Mouse (Mus musculus) embryonic fibroblast, embryonic 13.5 days (primary cell): ENCODE data around the gene Spata19. TPM values are rescaled to one million over a fixed set of nuclear protein-coding genes. Genes with fewer than 3 reads are reported as not detected.

Source experiments
- H3K27ac ChIP-seq: 2 replicates; pipeline ENCODE4 v1.5.1; 2012; ENCODE audit warnings: low read length, control low read depth, inconsistent platforms; ENCODE audit not compliant: insufficient read depth
- H3K4me1 ChIP-seq: 2 replicates; pipeline ENCODE4 v1.6.1; 2011; ENCODE audit warnings: low read length; ENCODE audit not compliant: control insufficient read depth, insufficient read depth
- H3K4me3 ChIP-seq: 2 replicates; pipeline ENCODE4 v1.5.1; 2011; ENCODE audit warnings: mild to moderate bottlenecking, control low read depth, low read length; ENCODE audit not compliant: insufficient read depth
- CTCF ChIP-seq: IDR thresholded peaks from 2 replicates; pipeline ENCODE4 v1.5.1; 2011; ENCODE audit warnings: mild to moderate bottlenecking, control low read depth, low read length, moderate library complexity, borderline replicate concordance; ENCODE audit not compliant: insufficient read depth
- POLR2A ChIP-seq: IDR thresholded peaks from 2 replicates; pipeline ENCODE4 v1.6.1; 2011; ENCODE audit warnings: low read depth, mild to moderate bottlenecking, control low read depth, low read length, moderate library complexity
- polyA plus RNA-seq: library from polyadenylated mRNA; stranded (reverse); fragments of >200 nt; gene quantifications from 2 replicates; pipeline ENCODE4 v1.2.4, GENCODE M21; 2011; ENCODE audit warnings: low read depth; ENCODE audit not compliant: missing spikeins, insufficient read length

Spata19 gene
- not detected in 2 replicates for polyA plus RNA-seq

DNA sequence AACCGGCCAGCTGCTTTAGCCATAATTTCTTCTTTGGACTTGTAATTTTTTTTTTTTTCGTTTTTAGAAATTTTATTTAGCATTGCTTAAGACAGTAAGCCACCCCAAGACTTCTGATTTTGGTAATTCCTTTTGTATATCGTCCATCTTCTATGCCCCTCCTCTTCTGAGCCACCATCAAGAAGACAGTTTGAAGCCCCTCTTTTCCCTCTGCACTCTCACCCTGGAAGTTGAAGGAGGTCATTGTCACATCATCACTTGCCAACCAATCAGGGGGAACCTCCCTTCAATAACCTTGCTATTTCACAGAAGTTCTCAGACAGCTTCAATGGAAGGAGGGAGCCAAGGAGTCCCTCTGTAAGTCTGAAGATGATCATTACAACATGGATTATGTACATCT lies at the start of gene Spata19:
Gene Spata19, plus strand, starts transcription at position 301 of the 400 bp plus-strand sequence.
- H3K4me1 ChIP-seq, result no peaks in the 10 kb centered on the region
- no peak within 1 kb of the TSS for H3K4me3 ChIP-seq
- no peak for TF ChIP-seq POLR2A
- TF ChIP-seq CTCF, result no peak
- H3K27ac ChIP-seq, result no peak within 1 kb of the TSS

DNA sequence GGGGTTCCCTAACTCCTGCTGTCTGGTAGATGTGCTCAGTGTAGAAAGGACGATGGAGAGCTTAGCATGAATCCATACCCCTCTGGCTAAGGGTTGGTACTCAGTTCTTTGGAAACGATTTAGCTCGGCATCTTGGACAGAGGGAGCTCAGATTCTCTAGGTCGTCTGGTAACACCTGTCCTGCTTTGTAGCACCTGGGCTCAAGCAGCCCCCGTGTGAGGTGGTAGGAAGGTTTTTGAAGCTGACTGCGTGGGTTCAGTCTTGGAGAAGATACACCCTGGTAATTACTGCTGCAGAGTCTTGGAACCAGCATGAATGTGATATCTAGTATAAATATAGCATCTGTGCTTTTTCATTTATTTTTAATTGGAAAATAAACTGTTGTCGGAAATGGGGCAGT lies 43.5 kb upstream of the Spata19 start:
- no peaks in the 10 kb centered on the region for H3K4me1 ChIP-seq
- no peak overlapping the region for H3K4me3 ChIP-seq
- TF ChIP-seq POLR2A (no peak), CTCF (no peak)

DNA sequence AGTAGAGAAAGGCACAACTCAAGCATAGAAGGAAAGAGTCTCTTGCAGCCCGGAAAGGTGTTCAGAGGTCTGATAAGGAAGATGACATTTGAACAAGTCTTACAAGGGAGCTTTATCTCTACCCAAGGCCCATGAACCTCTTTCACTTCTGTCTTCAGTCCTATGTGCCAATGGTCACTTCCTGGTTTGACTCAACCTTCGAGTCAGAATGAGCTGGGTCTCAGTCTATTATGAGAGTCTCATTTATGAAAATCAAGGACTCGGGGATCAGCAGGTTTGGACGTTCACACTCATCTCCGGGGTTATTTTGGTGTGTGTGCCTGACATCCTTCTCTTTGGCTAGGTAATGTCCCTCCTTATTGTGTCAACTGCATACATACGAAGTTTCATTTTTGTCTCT lies 38.7 kb upstream of the Spata19 start:
- Histone ChIP-seq H3K27ac (no peak overlapping the region), H3K4me3 (no peak overlapping the region), H3K4me1 (no peaks in the 10 kb centered on the region)
- TF ChIP-seq POLR2A, result no peak
- no peak for TF ChIP-seq CTCF

More for the DNA sequence above, 43.5 kb upstream of the Spata19 start:
- H3K27ac ChIP-seq, result no peak overlapping the region

DNA sequence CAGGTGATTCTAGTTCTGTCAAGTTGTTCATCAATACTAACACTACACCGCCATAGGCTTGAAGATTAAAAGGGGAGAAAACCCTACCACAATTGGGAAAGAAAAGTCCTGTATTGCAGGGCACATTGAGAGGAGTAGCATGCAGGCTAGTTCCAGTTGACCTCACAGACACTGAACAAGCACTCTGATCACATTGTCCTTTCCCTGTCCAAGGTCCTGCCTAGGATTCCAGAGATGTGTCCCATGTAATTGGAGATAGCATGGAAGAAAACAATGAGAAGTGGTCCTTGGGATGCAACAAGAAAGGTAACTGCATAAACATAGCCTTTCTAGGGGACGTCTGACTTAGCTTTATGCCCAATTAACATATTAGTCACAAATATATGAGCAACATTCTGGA lies 29.4 kb upstream of the Spata19 start:
- Histone ChIP-seq H3K27ac (no peak overlapping the region), H3K4me1 (no peaks in the 10 kb centered on the region), H3K4me3 (no peak overlapping the region)
- no peak for TF ChIP-seq POLR2A
- TF ChIP-seq CTCF, result no peak

DNA sequence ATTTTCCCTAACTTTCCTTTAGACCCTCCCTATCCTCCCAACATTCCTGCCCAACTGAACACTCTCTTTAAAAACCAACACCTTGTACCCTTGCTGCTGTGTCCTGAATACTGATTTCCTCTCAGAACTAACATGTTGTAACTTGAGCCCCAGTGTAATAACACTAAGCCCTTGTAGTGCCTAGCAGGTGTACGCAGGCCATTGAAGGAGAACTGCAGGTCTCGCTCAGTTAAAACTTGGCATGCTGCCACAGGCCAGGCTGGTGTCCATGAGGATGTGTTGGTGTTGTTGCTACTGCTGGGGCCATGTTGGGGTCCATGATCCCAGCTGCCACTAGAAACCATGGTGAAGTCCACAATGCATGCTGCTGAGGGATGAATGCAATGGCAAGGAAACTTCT lies 27.5 kb upstream of the Spata19 start:
- Histone ChIP-seq H3K4me1 (no peaks in the 10 kb centered on the region), H3K27ac (no peak overlapping the region), H3K4me3 (no peak overlapping the region)
- TF ChIP-seq CTCF, result no peak
- no peak for TF ChIP-seq POLR2A

DNA sequence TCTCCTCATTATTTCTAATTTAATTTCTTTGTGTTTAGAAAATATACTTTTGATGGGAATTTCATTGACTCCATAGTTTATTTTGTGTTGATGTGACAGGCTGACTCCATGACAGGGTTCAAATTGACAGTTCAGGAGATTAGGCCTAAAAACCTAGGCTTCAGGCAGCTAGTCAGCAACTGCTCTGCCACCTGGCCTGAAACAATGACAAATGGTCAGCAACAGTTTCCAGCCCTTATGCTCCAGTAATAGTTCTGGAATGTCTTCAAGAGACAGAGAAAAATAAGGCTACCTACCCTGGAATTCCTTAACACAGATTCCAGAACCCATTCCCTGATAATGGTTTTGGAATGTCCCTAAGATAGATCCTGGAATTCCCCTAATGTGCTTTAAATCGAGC lies 20.9 kb upstream of the Spata19 start:
- no peak for TF ChIP-seq POLR2A
- TF ChIP-seq CTCF, result no peak
- Histone ChIP-seq H3K4me3 (no peak overlapping the region), H3K4me1 (no peaks in the 10 kb centered on the region), H3K27ac (no peak overlapping the region)

DNA sequence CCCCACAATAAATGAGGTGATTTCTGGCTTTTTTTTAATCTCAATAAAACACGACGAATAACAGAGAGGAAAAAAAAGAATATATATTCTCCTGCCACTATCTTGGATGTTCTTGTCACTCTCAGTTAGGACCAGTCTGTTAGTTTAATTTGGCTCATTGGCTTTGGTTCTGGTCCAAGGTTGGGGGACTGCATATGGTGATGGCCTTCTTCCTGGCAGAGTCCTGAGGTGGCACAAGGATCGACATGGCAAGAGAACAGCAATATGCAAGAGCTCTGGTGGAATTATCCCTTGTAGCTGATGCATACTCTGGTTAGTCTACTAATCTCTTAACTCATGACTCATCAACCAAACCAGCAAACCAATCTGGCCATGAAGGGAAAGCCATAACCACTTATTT lies 9.6 kb upstream of the Spata19 start:
- Histone ChIP-seq H3K27ac (no peak overlapping the region), H3K4me3 (no peak overlapping the region), H3K4me1 (no peaks in the 10 kb centered on the region)
- TF ChIP-seq POLR2A (no peak), CTCF (no peak)

DNA sequence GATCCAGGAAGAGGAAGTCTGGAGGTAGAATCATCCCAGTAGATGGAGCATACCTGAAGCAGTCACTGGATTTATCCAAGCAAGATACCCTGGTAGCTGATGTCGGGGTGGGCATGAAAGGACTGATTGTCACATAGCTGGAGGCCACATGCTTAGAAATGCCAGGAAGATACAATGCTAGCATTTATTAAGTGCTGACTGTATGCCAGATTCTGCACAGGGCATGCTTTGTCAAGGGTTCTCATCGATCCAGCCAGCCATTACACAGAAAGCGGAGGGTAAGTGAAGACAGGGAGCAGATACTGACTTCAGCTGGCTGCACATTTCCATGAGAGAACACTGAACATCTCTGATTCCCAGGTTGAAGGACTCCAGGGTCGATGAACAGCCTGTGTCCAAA lies 4.6 kb downstream of the Spata19 start:
- no peaks in the 10 kb centered on the region for H3K4me1 ChIP-seq
- no peak overlapping the region for H3K27ac ChIP-seq
- no peak overlapping the region for H3K4me3 ChIP-seq
- TF ChIP-seq POLR2A (no peak), CTCF (no peak)

DNA sequence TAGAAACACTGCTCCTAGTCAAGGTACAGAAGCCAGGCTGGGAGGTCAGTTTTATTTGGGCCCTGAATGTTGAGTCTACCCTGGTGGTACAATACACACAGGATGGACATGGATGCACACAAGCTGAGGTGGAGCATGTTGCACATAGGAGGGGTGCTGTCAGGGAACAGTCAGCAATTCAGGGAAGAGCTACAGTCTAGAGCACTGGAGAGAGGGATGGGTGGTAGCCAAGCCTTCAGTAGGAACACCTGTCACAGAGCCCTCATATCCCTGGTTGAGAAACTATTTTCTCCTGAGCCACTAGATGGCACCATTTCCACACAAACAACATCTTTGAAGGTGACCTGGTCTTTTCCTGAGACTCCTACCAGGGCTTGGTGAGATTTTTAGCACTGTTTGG lies 13.1 kb downstream of the Spata19 start:
- Histone ChIP-seq H3K4me1 (no peaks in the 10 kb centered on the region), H3K4me3 (no peak overlapping the region), H3K27ac (no peak overlapping the region)
- TF ChIP-seq CTCF (0 out of 2 replicates have a peak, but pooled peaks have one; percentile 4), POLR2A (no peak)

DNA sequence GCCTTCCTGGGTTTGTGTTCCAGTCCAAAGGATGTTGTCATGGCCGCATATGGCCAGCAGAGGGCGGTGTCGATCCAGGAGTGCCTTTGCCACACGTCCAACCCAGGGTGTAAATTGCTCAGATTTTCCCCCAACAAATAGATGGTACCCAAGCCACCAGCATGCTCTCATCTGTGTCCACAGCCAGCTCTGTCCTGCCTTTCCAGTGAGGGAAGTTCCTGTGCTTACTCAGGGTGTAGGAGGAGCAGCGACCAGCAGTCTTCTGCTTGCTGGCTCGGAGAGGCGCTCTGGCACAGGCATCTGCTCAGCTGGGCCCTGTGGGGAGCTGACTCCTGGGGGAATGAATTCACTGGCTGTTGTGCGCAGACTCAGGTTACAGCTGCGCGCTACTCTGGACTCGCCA lies 17.5 kb downstream of the Spata19 start:
- Histone ChIP-seq H3K4me1 (no peaks in the 10 kb centered on the region), H3K4me3 (no peak overlapping the region), H3K27ac (no peak overlapping the region)
- TF ChIP-seq CTCF (peak; percentile 98), POLR2A (no peak)

DNA sequence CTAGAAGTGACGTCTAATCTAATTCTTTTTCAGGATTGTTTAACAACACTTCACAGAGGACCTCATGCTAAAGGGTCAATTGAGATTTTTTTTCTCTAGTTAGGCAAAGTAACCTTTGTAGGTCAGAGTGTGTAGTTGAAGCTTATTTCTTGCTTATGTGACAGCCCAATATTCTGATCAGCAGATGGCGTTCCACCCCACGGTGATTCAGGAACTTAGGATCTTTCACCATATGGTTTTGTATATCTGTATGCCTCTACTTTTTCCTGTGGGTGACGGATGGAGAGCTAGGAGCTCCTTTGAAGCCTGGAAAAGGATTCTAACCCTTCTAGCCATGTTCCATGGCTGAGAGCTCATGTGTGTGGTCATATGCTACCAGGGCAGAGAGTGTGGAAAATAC lies 27.9 kb downstream of the Spata19 start:
- no peak overlapping the region for H3K27ac ChIP-seq
- TF ChIP-seq CTCF (no peak), POLR2A (no peak)

DNA sequence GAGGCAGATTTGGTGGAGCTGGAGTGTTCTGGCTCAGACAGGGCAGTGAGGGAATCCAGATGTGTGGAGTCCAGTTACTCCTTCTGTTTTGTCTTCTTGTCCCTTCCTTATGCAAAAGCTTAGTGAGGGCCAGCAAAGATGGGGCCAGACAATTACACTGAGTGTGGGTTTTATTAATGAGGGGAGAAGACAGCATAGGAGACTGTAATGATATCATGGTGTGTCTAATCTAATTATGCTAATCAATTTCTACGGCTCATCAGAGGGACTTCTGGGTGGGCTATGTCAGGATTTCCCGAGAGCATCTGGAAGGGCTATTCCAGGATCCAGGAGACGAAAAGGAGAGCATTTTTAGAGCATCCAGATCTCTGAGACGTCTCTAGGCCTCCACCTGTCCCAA lies 32.0 kb downstream of the Spata19 start:
- Histone ChIP-seq H3K4me3 (no peak overlapping the region), H3K27ac (no peak overlapping the region), H3K4me1 (no peaks in the 10 kb centered on the region)
- TF ChIP-seq POLR2A (no peak), CTCF (no peak)

More for the DNA sequence above, 27.9 kb downstream of the Spata19 start:
- Histone ChIP-seq H3K4me1 (no peaks in the 10 kb centered on the region), H3K4me3 (no peak overlapping the region)
